Mouse (Mus musculus) midbrain, embryonic 14.5 days (tissue): ENCODE measurements at regions not wholly inside any gene's neighbourhood (a gene's known extent, or its start where the extent isn't known, plus 50 kb on each side); places are given as distances from the start of the nearest gene placed in this dataset.

Experiments
- ATAC-seq: fragments of 200-750 bp; cut with Nextera tagmentation; 2 replicates; pipeline ENCODE4 v1.8.0; 2017; ENCODE audit warnings: moderate number of reproducible peaks, moderate library complexity; ENCODE audit not compliant: low FRiP score, low TSS enrichment
- DNase-seq: peaks from one replicate; pipeline ENCODE4 v3.0.0-alpha.2; 2015
- H3K27ac ChIP-seq: fragments of 300-500 bp; sonication (generic); replicated peaks from 2 replicates; pipeline ENCODE4 v1.5.1; 2014; ENCODE audit warnings: mild to moderate bottlenecking, low read depth, low read length, moderate library complexity
- H3K27me3 ChIP-seq: fragments of 300-500 bp; sonication (generic); 2 replicates; pipeline ENCODE4 v1.6.1; 2014; ENCODE audit warnings: low read length, control low read depth, mixed read lengths; ENCODE audit not compliant: control insufficient read depth, insufficient read depth
- H3K36me3 ChIP-seq: fragments of 300-500 bp; sonication (generic); 2 replicates; pipeline ENCODE4 v1.6.1; 2014; ENCODE audit warnings: low read length, control low read depth; ENCODE audit not compliant: control insufficient read depth, insufficient read depth
- H3K4me1 ChIP-seq: fragments of 300-500 bp; sonication (generic); 2 replicates; pipeline ENCODE4 v1.6.1; 2014; ENCODE audit warnings: mild to moderate bottlenecking, antibody characterized with exemption, low read length, control low read depth; ENCODE audit not compliant: control insufficient read depth, insufficient read depth
- H3K4me2 ChIP-seq: fragments of 300-500 bp; sonication (generic); 2 replicates; pipeline ENCODE4 v1.6.1; 2014; ENCODE audit warnings: mild to moderate bottlenecking, low read length, moderate library complexity
- H3K4me3 ChIP-seq: fragments of 300-500 bp; sonication (generic); replicated peaks from 2 replicates; pipeline ENCODE4 v1.5.1; 2014; ENCODE audit warnings: low read depth, low read length
- H3K9ac ChIP-seq: fragments of 300-500 bp; sonication (generic); replicated peaks from 2 replicates; pipeline ENCODE4 v1.6.1; 2014; ENCODE audit warnings: mild to moderate bottlenecking, low read length, moderate library complexity
- H3K9me3 ChIP-seq: fragments of 300-500 bp; sonication (generic); 2 replicates; pipeline ENCODE4 v1.6.1; 2016; ENCODE audit warnings: low read length, control low read depth, mixed read lengths; ENCODE audit not compliant: control insufficient read depth
- WGBS: fragments of 180-500 bp; shearing (Covaris S2); extraction: QIAGEN DNeasy Blood & Tissue Kit; methylation state at CpG from one replicate; pipeline ENCODE4 v1.1.7; 2014; 5-methylcytosine and 5-hydroxymethylcytosine counted together

DNA sequence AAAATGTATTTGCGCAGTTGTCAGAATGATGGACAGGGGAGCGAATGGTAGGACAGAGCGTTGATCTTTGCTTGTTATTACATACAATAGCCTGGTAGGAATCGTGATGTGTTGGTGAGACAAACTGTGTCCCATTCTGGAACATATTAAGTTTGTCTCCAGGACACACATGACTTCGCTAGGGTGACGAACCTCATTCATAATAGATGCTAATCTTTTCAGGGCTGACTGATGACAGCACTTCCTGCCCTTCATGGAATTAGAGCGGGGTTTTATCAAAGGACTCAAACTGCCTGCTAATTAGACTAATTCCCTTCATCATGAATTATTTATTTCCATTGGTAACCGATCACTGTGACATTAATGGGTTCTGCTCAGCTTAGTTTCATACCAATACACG lies 122.0 kb downstream of the Cdca7 start:
- WGBS: 6% methylated on average over 9 of the region's 9 CpGs
- Histone ChIP-seq H3K36me3 (no peaks in the 10 kb centered on the region), H3K4me3 (no peak overlapping the region), H3K27me3 (peaks cover 8% of the 10 kb centered on the region; the same call in 1 of the 2 replicates), H3K27ac (no peak overlapping the region), H3K4me1 (peaks cover 11% of the 10 kb centered on the region), H3K9ac (no peak overlapping the region), H3K4me2 (peak overlapping the region; percentile 16), H3K9me3 (no peaks in the 10 kb centered on the region)
- ATAC-seq (no peak), DNase-seq (peak; percentile 71)

DNA sequence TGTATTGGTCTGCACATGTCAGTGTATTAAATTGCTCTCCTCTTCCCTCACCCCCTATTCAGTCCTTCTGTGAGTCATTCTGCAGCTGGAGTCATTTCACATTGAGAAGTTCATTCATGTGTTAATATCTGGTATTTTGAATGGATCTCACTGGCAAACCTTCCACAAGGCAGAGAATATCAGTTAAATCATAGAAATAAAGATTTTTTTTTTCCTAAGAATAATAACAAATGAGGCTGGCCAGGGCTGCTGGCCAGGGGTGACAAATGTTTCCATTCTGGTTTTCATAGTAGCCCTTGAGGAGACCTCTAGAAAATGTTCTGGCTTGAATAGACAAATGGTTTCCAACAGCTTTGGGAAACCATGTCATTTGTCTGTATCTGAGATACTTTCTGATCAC lies 124.8 kb downstream of the Cdca7 start:
- Histone ChIP-seq H3K36me3 (no peaks in the 10 kb centered on the region), H3K4me3 (no peak overlapping the region), H3K4me2 (no peak overlapping the region), H3K9me3 (no peaks in the 10 kb centered on the region), H3K27me3 (peaks cover 12% of the 10 kb centered on the region; the same call in 1 of the 2 replicates), H3K9ac (no peak overlapping the region), H3K4me1 (peaks cover 11% of the 10 kb centered on the region), H3K27ac (no peak overlapping the region)
- DNase-seq (no peak), ATAC-seq (no peak)

DNA sequence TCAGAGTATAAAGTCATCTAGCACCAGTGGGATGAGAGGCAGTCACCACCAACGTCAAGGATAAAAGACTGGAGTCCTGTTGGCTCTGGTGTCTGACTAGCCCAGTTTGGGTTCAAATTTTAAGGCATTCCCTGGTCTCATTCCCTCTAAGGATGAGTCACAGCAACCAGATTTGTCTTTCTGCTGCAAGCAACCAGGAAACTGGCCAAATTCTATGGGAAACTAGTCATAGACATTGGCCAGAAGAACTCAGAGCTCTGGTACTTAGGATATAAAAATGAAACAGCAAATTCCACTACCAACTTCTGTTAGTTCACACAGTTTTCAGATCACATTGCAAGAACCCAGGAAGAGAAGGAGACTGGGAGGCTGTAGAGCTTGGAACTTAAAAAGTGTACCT lies 126.2 kb downstream of the Cdca7 start:
- Histone ChIP-seq H3K27ac (no peak overlapping the region), H3K4me3 (no peak overlapping the region), H3K4me1 (peaks cover 11% of the 10 kb centered on the region), H3K9me3 (no peaks in the 10 kb centered on the region), H3K9ac (no peak overlapping the region), H3K27me3 (peaks cover 7% of the 10 kb centered on the region; the same call in 1 of the 2 replicates), H3K36me3 (no peaks in the 10 kb centered on the region), H3K4me2 (no peak overlapping the region)
- WGBS: 70% methylated on average over 1 of the region's 1 CpGs
- ATAC-seq (no peak), DNase-seq (no peak)

DNA sequence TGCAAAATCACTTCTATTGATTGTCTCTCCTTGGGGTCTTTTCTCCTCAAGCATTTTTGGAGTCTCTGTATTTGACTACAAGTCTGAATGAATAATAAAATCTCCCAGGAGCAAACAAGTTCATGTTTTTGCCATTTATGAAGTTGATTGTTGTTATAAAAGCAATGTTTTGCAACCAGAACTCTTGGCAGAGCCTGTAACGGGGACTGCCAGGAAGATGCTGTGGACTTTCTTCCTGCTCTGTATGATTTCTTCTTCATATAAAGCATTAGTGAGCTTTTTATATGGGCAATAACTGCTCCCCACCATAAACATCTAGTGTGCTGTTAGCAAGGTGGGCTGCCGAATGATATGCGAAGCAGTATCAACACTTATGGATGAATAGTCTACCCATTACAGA lies 136.3 kb downstream of the Cdca7 start:
- Histone ChIP-seq H3K4me2 (no peak overlapping the region), H3K27ac (no peak overlapping the region), H3K9ac (no peak overlapping the region), H3K4me1 (no peaks in the 10 kb centered on the region), H3K36me3 (no peaks in the 10 kb centered on the region), H3K9me3 (no peaks in the 10 kb centered on the region), H3K4me3 (no peak overlapping the region), H3K27me3 (peaks cover 4% of the 10 kb centered on the region)
- no peak for DNase-seq
- no peak for ATAC-seq
- WGBS: 99% methylated on average over 3 of the region's 3 CpGs

DNA sequence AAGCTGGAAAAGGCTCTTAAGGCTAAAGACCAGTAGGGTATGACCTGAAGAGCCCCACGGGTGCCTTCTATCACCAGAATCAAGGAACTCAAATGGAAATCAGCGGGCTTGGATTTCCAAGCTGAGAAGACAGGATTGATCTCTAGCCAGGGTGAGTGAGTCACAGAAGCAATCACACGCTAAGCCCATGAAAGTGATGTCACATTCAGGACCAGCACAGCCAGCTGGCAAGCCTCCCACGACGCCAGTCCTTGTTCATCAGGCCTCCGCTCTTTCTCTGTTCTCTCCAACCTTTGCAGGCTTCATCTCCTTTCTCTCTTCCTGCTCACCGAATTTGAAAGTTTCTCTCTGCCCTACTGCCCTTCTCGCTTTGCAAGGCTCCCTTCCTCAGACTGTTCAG lies 138.3 kb downstream of the Cdca7 start:
- 31% methylated on average over 8 of the region's 8 CpGs for WGBS
- no peak overlapping the region for H3K9ac ChIP-seq

DNA sequence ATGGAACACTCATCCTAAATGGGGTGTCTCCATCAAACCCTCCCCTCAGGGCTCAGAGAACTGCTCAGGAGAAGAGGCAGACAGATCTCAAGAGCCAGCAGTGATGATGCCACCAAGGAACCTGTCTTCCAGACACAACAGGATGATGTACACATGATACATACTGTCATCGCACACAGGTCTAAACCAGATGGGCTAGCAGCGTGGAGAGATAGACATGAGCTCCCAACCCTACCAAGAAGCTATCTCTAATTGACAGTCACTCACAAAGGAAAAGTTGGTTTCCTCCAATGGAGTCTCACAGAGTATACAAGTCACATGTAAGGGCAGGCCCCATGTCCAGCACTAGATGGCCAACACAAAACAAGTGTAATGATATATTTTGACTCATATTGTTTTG lies 139.9 kb downstream of the Cdca7 start:
- H3K4me3 ChIP-seq: no peak overlapping the region
- ATAC-seq (no peak), DNase-seq (no peak)
- no peak overlapping the region for H3K27ac ChIP-seq
- H3K4me1 ChIP-seq: 0 out of 2 replicates have a peak, but pooled peaks cover 2% of the 10 kb centered on the region
- H3K27me3 ChIP-seq: peaks cover 14% of the 10 kb centered on the region; the same call in 1 of the 2 replicates
- H3K36me3 ChIP-seq: no peaks in the 10 kb centered on the region
- no peaks in the 10 kb centered on the region for H3K9me3 ChIP-seq
- 96% methylated on average over 2 of the region's 2 CpGs for WGBS
- H3K9ac ChIP-seq: no peak overlapping the region
- no peak overlapping the region for H3K4me2 ChIP-seq

More for the DNA sequence above, 138.3 kb downstream of the Cdca7 start:
- no peak for ATAC-seq
- Histone ChIP-seq H3K9me3 (no peaks in the 10 kb centered on the region), H3K27me3 (peaks cover 15% of the 10 kb centered on the region), H3K4me2 (no peak overlapping the region), H3K4me1 (no peaks in the 10 kb centered on the region), H3K27ac (no peak overlapping the region), H3K4me3 (no peak overlapping the region), H3K36me3 (no peaks in the 10 kb centered on the region)
- no peak for DNase-seq

DNA sequence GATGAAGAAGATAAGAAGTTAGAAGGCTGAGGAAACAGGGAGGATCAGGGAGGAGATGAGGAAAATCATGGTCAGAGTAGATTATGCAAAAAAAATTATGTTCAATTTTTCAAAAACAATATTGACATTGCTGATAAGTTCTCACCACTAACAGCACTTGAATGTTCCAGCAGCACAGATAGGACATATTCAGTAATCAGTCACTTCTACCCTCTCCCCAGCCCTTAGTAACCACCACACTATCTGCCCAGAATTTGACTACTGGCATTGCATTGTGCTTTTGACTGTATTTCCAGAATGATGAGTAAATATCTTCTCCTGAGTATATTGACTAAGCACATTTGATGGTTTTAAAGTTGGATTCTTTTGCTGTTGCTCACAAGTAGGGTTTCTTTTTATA lies 140.5 kb downstream of the Cdca7 start:
- ATAC-seq: no peak
- no peaks in the 10 kb centered on the region for H3K36me3 ChIP-seq
- H3K4me1 ChIP-seq: 0 out of 2 replicates have a peak, but pooled peaks cover 2% of the 10 kb centered on the region
- no peak overlapping the region for H3K27ac ChIP-seq
- no peaks in the 10 kb centered on the region for H3K9me3 ChIP-seq
- peaks cover 14% of the 10 kb centered on the region; the same call in 1 of the 2 replicates for H3K27me3 ChIP-seq
- no peak for DNase-seq
- no peak overlapping the region for H3K4me3 ChIP-seq
- H3K9ac ChIP-seq: no peak overlapping the region
- no peak overlapping the region for H3K4me2 ChIP-seq

DNA sequence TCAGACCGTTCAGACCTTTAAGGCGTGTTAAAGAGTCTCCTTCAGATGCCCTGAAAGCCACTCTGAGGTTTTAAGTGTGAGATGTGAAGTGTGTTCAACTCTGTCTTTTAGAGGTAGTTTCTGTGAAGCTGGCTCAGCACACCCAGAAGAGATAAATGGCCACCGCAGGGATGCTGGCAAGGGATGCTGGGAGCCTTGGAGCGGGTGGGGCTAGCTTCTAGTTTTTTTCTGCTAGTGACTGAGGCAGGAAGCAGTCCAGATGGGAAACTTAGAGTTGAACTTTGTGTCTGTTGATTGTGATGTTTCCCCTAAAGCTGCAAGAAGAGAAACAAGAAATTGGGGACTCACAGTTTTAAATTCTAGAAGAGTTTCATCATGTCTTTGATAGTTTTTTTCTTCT lies 143.5 kb downstream of the Cdca7 start:
- Histone ChIP-seq H3K4me1 (0 out of 2 replicates have a peak, but pooled peaks cover 2% of the 10 kb centered on the region), H3K4me3 (no peak overlapping the region), H3K27me3 (peaks cover 20% of the 10 kb centered on the region), H3K9me3 (no peaks in the 10 kb centered on the region), H3K36me3 (no peaks in the 10 kb centered on the region), H3K4me2 (no peak overlapping the region), H3K9ac (no peak overlapping the region), H3K27ac (no peak overlapping the region)
- WGBS: 37% methylated on average over 4 of the region's 4 CpGs
- no peak for DNase-seq
- ATAC-seq: no peak

DNA sequence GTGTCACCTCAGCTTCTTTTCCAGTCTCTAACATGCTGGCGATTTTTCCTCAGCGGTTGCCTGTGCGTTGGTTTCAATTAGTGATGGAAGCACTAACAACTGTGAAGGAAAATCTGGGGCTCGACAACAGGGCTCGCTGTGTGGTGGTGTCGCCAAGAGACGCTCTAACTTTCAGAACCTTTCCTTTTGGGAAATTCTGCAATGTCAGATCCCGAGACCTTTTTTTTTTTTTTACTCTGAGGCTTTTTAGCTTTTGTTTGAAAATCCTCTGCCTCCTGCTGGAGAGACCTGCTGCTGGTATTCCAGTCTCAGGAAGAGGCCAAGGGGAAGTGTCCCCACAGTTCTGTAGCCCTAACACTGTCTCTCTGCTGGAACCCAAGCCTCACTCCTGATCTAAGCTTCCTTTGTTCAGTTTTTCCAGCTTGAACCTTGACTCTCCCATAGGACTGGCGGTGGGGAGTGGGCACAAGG lies 144.3 kb downstream of the Cdca7 start:
- WGBS: under 1% methylated on average over 9 of the region's 9 CpGs
- DNase-seq (no peak), ATAC-seq (no peak)
- no peaks in the 10 kb centered on the region for H3K9me3 ChIP-seq
- H3K27me3 ChIP-seq: peaks cover 20% of the 10 kb centered on the region
- no peaks in the 10 kb centered on the region for H3K36me3 ChIP-seq
- H3K4me2 ChIP-seq: peak overlapping the region; percentile 27
- H3K27ac ChIP-seq: no peak overlapping the region
- no peak overlapping the region for H3K9ac ChIP-seq
- H3K4me3 ChIP-seq: no peak overlapping the region
- H3K4me1 ChIP-seq: 0 out of 2 replicates have a peak, but pooled peaks cover 2% of the 10 kb centered on the region
